Mouse (Mus musculus) liver, adult 2 months (tissue): ENCODE data around the gene Syt12. TPM values are rescaled to one million over a fixed set of nuclear protein-coding genes. Genes with fewer than 3 reads are reported as not detected.

Experiments
- DNase-seq: peaks from one replicate; pipeline ENCODE4 v3.0.0-alpha.2; 2011; ENCODE audit warnings: low read depth, low spot score; ENCODE audit errors: extremely low read depth
- H3K27ac ChIP-seq: fragments of 200-500 bp; replicated peaks from 2 replicates; pipeline ENCODE4 v1.5.1; 2012; ENCODE audit warnings: low read depth, mild to moderate bottlenecking, control low read depth, inconsistent platforms, low read length; ENCODE audit not compliant: insufficient read depth
- H3K27me3 ChIP-seq: fragments of 200-500 bp; 2 replicates; pipeline ENCODE4 v1.6.1; 2012; ENCODE audit warnings: mild to moderate bottlenecking, moderate library complexity, low read length, inconsistent platforms; ENCODE audit not compliant: control insufficient read depth, insufficient read depth
- H3K36me3 ChIP-seq: fragments of 200-500 bp; 2 replicates; pipeline ENCODE4 v1.6.1; 2012; ENCODE audit warnings: low read length, inconsistent platforms; ENCODE audit not compliant: control insufficient read depth, insufficient read depth
- H3K4me1 ChIP-seq: fragments of 200-500 bp; 2 replicates; pipeline ENCODE4 v1.6.1; 2011; ENCODE audit warnings: low read length; ENCODE audit not compliant: control insufficient read depth, insufficient read depth
- H3K4me3 ChIP-seq: fragments of 200-500 bp; 2 replicates; pipeline ENCODE4 v1.5.1; 2011; ENCODE audit warnings: low read depth, mild to moderate bottlenecking, control low read depth, low read length, moderate library complexity; ENCODE audit not compliant: insufficient read depth
- H3K79me2 ChIP-seq: fragments of 200-500 bp; 2 replicates; pipeline ENCODE4 v1.6.1; 2012; ENCODE audit warnings: inconsistent platforms, mild to moderate bottlenecking, low read length, moderate library complexity; ENCODE audit not compliant: control insufficient read depth, insufficient read depth
- H3K9ac ChIP-seq: fragments of 200-500 bp; 2 replicates; pipeline ENCODE4 v1.6.1; 2012; ENCODE audit warnings: low read depth, mild to moderate bottlenecking, control low read depth, inconsistent platforms, low read length
- CTCF ChIP-seq: fragments of 200-500 bp; IDR thresholded peaks from 2 replicates; pipeline ENCODE4 v1.5.1; 2011; ENCODE audit warnings: low read depth, low read length, control low read depth
- POLR2A ChIP-seq: fragments of 200-500 bp; IDR thresholded peaks from 2 replicates; pipeline ENCODE4 v1.6.1; 2011; ENCODE audit warnings: low read length, control low read depth; ENCODE audit not compliant: insufficient read depth; ENCODE audit errors: extremely low read depth
- WGBS: fragments of 180-500 bp; shearing (Covaris S2); methylation state at CpG from one replicate; pipeline ENCODE4 v1.1.7; 2018; 5-methylcytosine and 5-hydroxymethylcytosine counted together
- polyA plus RNA-seq: library from polyadenylated mRNA; depleted of rRNA; stranded (reverse); fragments of >200 nt; gene quantifications from 2 replicates; pipeline ENCODE4 v1.2.3, GENCODE M21; 2012
- total RNA-seq: library from RNA; depleted of rRNA; stranded (reverse); fragments of >200 nt; gene quantifications from 2 replicates; pipeline ENCODE4 v1.2.3, GENCODE M21; 2014

Gene Syt12
- total and polyA plus RNA-seq, 2 experiments: 0.28 to 0.91 TPM

DNA sequence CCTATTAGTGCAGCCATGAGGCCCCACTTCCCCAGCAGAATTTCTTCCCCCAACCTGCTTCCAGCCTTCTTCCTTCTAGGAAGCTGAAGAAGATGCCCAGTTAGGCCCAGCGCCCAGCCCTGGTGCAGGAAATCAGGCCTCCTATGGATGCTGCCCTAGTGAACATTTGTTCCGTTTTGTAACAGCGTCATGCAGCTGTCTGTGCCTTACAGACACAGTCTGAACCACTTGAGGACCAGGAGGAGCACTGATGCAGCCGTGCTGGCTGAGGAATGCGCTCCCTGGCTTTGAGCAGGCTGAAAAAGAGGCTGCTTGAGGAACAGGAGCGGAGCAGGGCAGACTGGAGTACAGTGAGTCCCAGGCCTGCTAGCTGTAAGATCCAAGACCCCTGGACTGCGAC lies 17.5 kb upstream of the Syt12 start:
- no peaks in the 10 kb centered on the region for H3K36me3 ChIP-seq
- H3K9ac ChIP-seq: no peak overlapping the region
- TF ChIP-seq POLR2A (no peak), CTCF (no peak)
- no peak for DNase-seq
- 96% methylated on average over 7 of the region's 7 CpGs for WGBS
- no peaks in the 10 kb centered on the region for H3K79me2 ChIP-seq
- H3K4me3 ChIP-seq: no peak overlapping the region
- H3K27ac ChIP-seq: no peak overlapping the region
- H3K27me3 ChIP-seq: no peaks in the 10 kb centered on the region
- H3K4me1 ChIP-seq: peaks cover 20% of the 10 kb centered on the region

- H3K9ac ChIP-seq: no peak overlapping the region
- 48% methylated on average over 9 of the region's 9 CpGs for WGBS
- TF ChIP-seq POLR2A: no peak
- no peak for TF ChIP-seq CTCF
- DNase-seq: no peak
- H3K27ac ChIP-seq: no peak overlapping the region
- no peaks in the 10 kb centered on the region for H3K79me2 ChIP-seq
- H3K36me3 ChIP-seq: no peaks in the 10 kb centered on the region
- H3K27me3 ChIP-seq: no peaks in the 10 kb centered on the region
- no peak overlapping the region for H3K4me3 ChIP-seq
- peaks cover 7% of the 10 kb centered on the region for H3K4me1 ChIP-seq
These were observed 15.5 kb upstream of the Syt12 start for GRCm38 (mm10) chr19:4492526-4493296.

DNA sequence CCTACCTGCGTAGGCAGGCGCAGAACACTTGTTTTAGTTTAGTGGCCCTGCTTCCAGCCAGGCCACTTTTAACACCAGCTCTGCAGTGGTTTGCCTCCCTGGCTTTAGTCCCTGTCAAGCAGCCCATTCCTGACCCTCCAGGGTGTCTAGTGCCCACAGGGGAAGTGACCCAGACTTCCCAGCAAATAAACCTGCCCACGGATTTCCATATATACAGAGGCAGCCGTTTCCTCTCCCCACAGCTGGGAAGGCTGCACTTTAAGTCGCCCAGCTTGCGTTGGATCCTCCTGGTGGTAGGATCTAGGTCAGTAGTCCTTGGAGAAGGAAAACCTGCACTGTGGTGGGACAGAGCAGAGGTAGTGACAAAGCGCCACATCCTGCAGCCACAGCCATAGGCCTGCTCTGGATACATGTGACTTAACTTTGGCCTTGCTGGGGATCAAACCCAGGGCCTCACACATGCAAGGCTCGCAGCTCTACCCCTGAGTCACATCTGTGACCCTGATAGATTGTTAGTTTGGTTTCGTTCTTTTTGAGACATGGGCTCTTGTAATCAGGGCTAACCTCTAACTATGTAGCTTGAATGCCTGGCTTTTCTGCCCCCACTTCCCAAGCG lies 13.9 kb upstream of the Syt12 start:
- no peak overlapping the region for H3K9ac ChIP-seq
- H3K79me2 ChIP-seq: no peaks in the 10 kb centered on the region
- no peaks in the 10 kb centered on the region for H3K27me3 ChIP-seq
- H3K36me3 ChIP-seq: no peaks in the 10 kb centered on the region
- no peak overlapping the region for H3K27ac ChIP-seq
- no peak overlapping the region for H3K4me3 ChIP-seq
- TF ChIP-seq POLR2A (no peak), CTCF (no peak)
- WGBS: 83% methylated on average over 10 of the region's 10 CpGs
- DNase-seq: no peak
- H3K4me1 ChIP-seq: no peaks in the 10 kb centered on the region; the same call in 1 of the 2 replicates

DNA sequence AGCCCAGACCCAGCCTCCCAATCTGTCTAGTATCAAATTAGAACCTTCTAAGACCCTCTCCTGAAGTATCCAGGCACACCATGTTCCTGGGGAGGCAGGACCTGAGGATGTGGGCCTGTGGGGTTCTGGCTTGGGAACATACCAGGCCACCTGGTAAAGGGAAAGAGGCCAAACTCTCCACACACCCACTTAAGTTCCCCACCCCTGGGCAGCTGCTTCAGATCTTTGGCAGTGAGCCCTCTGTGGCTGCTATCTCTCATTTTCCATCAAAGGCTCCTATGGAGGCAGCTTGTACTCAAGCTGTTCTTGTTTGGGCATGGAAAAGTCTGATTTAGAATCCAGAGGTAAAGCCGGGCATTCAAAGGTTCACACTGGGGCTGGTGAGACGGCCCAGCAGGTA lies 10.6 kb upstream of the Syt12 start:
- H3K4me3 ChIP-seq: no peak overlapping the region
- no peaks in the 10 kb centered on the region; the same call in 1 of the 2 replicates for H3K4me1 ChIP-seq
- H3K27me3 ChIP-seq: no peaks in the 10 kb centered on the region
- no peak overlapping the region for H3K9ac ChIP-seq
- H3K36me3 ChIP-seq: no peaks in the 10 kb centered on the region
- 90% methylated on average over 2 of the region's 2 CpGs for WGBS
- no peak overlapping the region for H3K27ac ChIP-seq
- TF ChIP-seq CTCF (no peak), POLR2A (no peak)
- no peaks in the 10 kb centered on the region for H3K79me2 ChIP-seq
- DNase-seq: no peak

DNA sequence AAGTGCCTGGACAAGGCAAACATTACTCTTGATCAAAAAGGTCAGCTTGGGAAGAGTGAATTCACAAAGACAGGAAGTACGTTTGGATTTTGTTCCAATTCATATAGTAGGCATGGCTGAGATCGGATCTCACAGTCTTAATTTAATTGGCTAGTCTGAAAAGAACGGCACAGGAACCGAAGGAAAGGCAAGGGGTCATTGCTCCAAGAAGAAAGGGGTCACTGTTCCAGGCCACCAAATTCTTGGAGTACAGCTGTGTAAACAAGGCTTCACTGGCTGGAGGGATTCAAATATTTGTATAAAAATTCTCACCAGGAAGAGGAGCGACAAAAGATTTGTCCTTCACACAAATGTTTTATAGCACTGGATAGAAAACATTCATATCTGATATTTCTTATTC lies 7.8 kb upstream of the Syt12 start:
- H3K4me1 ChIP-seq: no peaks in the 10 kb centered on the region
- no peaks in the 10 kb centered on the region for H3K79me2 ChIP-seq
- 58% methylated on average over 5 of the region's 5 CpGs for WGBS
- H3K27ac ChIP-seq: no peak overlapping the region; the same call in 1 of the 2 replicates
- H3K4me3 ChIP-seq: no peak overlapping the region
- no peaks in the 10 kb centered on the region for H3K27me3 ChIP-seq
- TF ChIP-seq CTCF (no peak), POLR2A (no peak)
- no peak overlapping the region for H3K9ac ChIP-seq
- no peak for DNase-seq
- no peaks in the 10 kb centered on the region for H3K36me3 ChIP-seq

DNA sequence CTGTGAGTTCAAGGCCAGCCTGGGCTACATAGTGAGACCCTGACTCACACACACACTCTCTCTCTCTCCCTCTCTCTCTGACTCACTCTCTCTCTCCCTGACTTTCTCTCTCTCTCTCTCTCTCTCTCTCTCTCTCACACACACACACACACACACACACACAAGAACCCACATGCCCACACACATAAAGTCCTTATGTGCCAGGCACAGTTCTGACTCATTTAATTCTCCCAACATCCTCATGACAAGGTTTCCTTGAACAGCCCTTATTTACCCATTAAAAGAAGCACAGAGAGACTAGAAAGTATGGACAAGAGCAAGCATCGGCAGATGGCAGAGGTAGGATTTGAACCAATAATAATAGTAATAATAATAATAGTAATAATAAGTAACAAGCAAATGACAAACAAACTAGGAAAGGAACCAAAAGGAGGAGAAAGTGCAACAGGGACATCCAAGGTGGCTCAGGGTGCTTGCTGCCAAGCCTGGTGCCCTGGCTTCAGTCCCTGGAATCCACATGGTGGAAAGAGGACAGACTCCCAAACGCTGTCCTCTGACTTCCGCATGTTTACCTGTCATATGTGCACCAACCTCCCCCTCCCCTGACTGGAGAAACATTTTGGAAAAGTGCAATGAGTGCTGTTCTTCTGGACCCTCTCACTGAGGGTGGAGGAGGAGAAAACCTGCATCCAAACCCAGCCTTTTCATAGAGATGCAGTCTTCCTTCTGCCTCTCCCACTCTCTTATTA lies 5.0 kb upstream of the Syt12 start:
- Histone ChIP-seq H3K4me1 (peaks cover 3% of the 10 kb centered on the region; the same call in 1 of the 2 replicates), H3K27ac (no peak overlapping the region), H3K9ac (no peak overlapping the region), H3K79me2 (no peaks in the 10 kb centered on the region), H3K27me3 (no peaks in the 10 kb centered on the region), H3K36me3 (no peaks in the 10 kb centered on the region), H3K4me3 (no peak overlapping the region)
- TF ChIP-seq POLR2A: no peak
- TF ChIP-seq CTCF: no peak
- WGBS: 81% methylated on average over 3 of the region's 3 CpGs
- no peak for DNase-seq
